Mouse (Mus musculus) heart, adult 2 months (tissue): ENCODE results near the gene Apeh. TPM values are rescaled to one million over a fixed set of nuclear protein-coding genes. Genes with fewer than 3 reads are reported as not detected.

Source experiments
- DNase-seq, 2 experiments: peaks; one replicate each; pipeline ENCODE4 v3.0.0; 2021
- H3K27ac ChIP-seq: fragments of 200-600 bp; 2 replicates; pipeline ENCODE4 v1.8.1; 2022
- H3K27me3 ChIP-seq: fragments of 200-500 bp; 2 replicates; pipeline ENCODE4 v1.6.1; 2012; ENCODE audit warnings: mild to moderate bottlenecking, low read length, inconsistent platforms, mixed read lengths; ENCODE audit not compliant: control insufficient read depth, insufficient read depth
- H3K36me3 ChIP-seq: fragments of 200-500 bp; 2 replicates; pipeline ENCODE4 v1.6.1; 2012; ENCODE audit warnings: low read length, inconsistent platforms; ENCODE audit not compliant: control insufficient read depth, insufficient read depth
- H3K4me1 ChIP-seq: fragments of 200-500 bp; 2 replicates; pipeline ENCODE4 v1.6.1; 2011; ENCODE audit warnings: low read length; ENCODE audit not compliant: control insufficient read depth, insufficient read depth
- H3K4me3 ChIP-seq: fragments of 200-600 bp; 2 replicates; pipeline ENCODE4 v1.8.1; 2022
- H3K79me2 ChIP-seq: fragments of 200-500 bp; replicated peaks from 2 replicates; pipeline ENCODE4 v1.6.1; 2012; ENCODE audit warnings: mild to moderate bottlenecking, inconsistent platforms, low read length, moderate library complexity, mixed read lengths; ENCODE audit not compliant: control insufficient read depth, insufficient read depth
- H3K9ac ChIP-seq: fragments of 200-500 bp; 2 replicates; pipeline ENCODE4 v1.6.1; 2012; ENCODE audit warnings: low read depth, mild to moderate bottlenecking, control low read depth, inconsistent platforms, low read length, mixed read lengths
- CTCF ChIP-seq: fragments of 200-600 bp; IDR thresholded peaks from 2 replicates; pipeline ENCODE4 v1.8.1; 2022; ENCODE audit warnings: antibody characterized with exemption, mild to moderate bottlenecking, moderate library complexity
- EP300 ChIP-seq: fragments of 200-500 bp; IDR thresholded peaks from 2 replicates; pipeline ENCODE4 v1.6.1; 2011; ENCODE audit warnings: low read depth, low read length, control low read depth; ENCODE audit not compliant: insufficient read depth
- POLR2A ChIP-seq: fragments of 200-500 bp; IDR thresholded peaks from 2 replicates; pipeline ENCODE4 v1.6.1; 2011; ENCODE audit warnings: mild to moderate bottlenecking, low read depth, low read length, control low read depth; ENCODE audit not compliant: insufficient read depth
- WGBS: fragments of 180-500 bp; shearing (Covaris S2); methylation state at CpG from one replicate; pipeline ENCODE4 v1.1.7; 2018; 5-methylcytosine and 5-hydroxymethylcytosine counted together
- intact Hi-C: fragments of 180-260 bp; cut with DNase I; formaldehyde crosslinking; loops from one replicate; pipeline ENCODE4 v1.15.1; 2025
- polyA plus RNA-seq: library from polyadenylated mRNA; depleted of rRNA; stranded (reverse); fragments of >200 nt; gene quantifications from 2 replicates; pipeline ENCODE4 v1.2.3, GENCODE M21; 2012
- total RNA-seq, 2 experiments: library from RNA; stranded (reverse); gene quantifications; 2 replicates each; pipeline ENCODE4 v1.2.3; 2021

The Apeh gene
- total and polyA plus RNA-seq, 3 experiments: 37.6 to 58.0 (median 39.3) TPM

- Histone ChIP-seq H3K4me3 (no peak overlapping the region), H3K9ac (no peak overlapping the region), H3K27me3 (no peaks in the 10 kb centered on the region), H3K4me1 (peaks cover 9% of the 10 kb centered on the region), H3K27ac (no peak overlapping the region), H3K79me2 (no peaks in the 10 kb centered on the region), H3K36me3 (no peaks in the 10 kb centered on the region)
- DNase-seq: peak; percentile 5 to 20
- intact Hi-C loops: loop anchor here (5.0 kb wide), 1 partner anchor 149 kb away; no protein-coding TSS in a partner anchor
- 88% methylated on average over 15 of the region's 15 CpGs for WGBS
- TF ChIP-seq POLR2A (no peak), CTCF (no peak), EP300 (no peak)
These were observed 43.0 kb downstream of the Apeh start for GRCm38 (mm10) chr9:108051184-108051930.

- Histone ChIP-seq H3K27me3 (no peaks in the 10 kb centered on the region), H3K79me2 (no peaks in the 10 kb centered on the region), H3K9ac (peak overlapping the region; percentile 78), H3K4me3 (peak overlapping the region; percentile 93), H3K36me3 (no peaks in the 10 kb centered on the region), H3K4me1 (peaks cover 9% of the 10 kb centered on the region), H3K27ac (peak overlapping the region; percentile 82)
- DNase-seq: peak; percentile 4 to 25
- intact Hi-C loops: loop anchor here (5.0 kb wide), 1 partner anchor 147 kb away; no protein-coding TSS in a partner anchor
- 31% methylated on average over 15 of the region's 15 CpGs for WGBS
- no peak for TF ChIP-seq POLR2A
- TF ChIP-seq CTCF: no peak
- TF ChIP-seq EP300: no peak
These were observed 44.7 kb downstream of the Apeh start for GRCm38 (mm10) chr9:108049561-108050251.

GRCm38 (mm10) chr9:108049016-108049455 lies 45.4 kb downstream of the Apeh start, which contains the start of gene Gmppb:
Gmppb (plus strand) TSS chr9:108049242.
- under 1% methylated on average over 36 of the region's 39 CpGs for WGBS
- H3K36me3 ChIP-seq: no peaks in the 10 kb centered on the region
- H3K27ac ChIP-seq: peak within 1 kb of the TSS; percentile 82
- peak; percentile 93 to 98 for DNase-seq
- no peaks in the 10 kb centered on the region for H3K79me2 ChIP-seq
- H3K4me1 ChIP-seq: peaks cover 9% of the 10 kb centered on the region
- peak within 1 kb of the TSS; percentile 93 for H3K4me3 ChIP-seq
- intact Hi-C loops: no loop called here
- 0 out of 2 replicates have a peak, but pooled peaks have one; percentile 27 for TF ChIP-seq EP300
- TF ChIP-seq POLR2A: peak; percentile 85
- 0 out of 2 replicates have a peak, but pooled peaks have one; percentile 8 for TF ChIP-seq CTCF
- H3K27me3 ChIP-seq: no peaks in the 10 kb centered on the region
- peak within 1 kb of the TSS; percentile 78 for H3K9ac ChIP-seq

- Histone ChIP-seq H3K4me3 (peak overlapping the region; percentile 93), H3K27ac (peak overlapping the region; percentile 63), H3K36me3 (no peaks in the 10 kb centered on the region), H3K9ac (peak overlapping the region; percentile 18; the same call in 1 of the 2 replicates), H3K4me1 (peaks cover 9% of the 10 kb centered on the region), H3K27me3 (no peaks in the 10 kb centered on the region), H3K79me2 (no peaks in the 10 kb centered on the region)
- intact Hi-C loops: no loop called here
- DNase-seq: no peak
- 2% methylated on average over 19 of the region's 19 CpGs for WGBS
- TF ChIP-seq CTCF: no peak
- TF ChIP-seq EP300: no peak
- TF ChIP-seq POLR2A: no peak
These were observed 45.8 kb downstream of the Apeh start for GRCm38 (mm10) chr9:108048566-108048955.

GRCm38 (mm10) chr9:108047601-108048565 lies 46.5 kb downstream of the Apeh start:
- DNase-seq: peak; percentile 6 to 20
- H3K27me3 ChIP-seq: no peaks in the 10 kb centered on the region
- TF ChIP-seq EP300: no peak
- TF ChIP-seq CTCF: no peak
- no peak for TF ChIP-seq POLR2A
- H3K27ac ChIP-seq: peak overlapping the region; percentile 63
- no peak overlapping the region for H3K9ac ChIP-seq
- intact Hi-C loops: no loop called here
- no peaks in the 10 kb centered on the region for H3K79me2 ChIP-seq
- peaks cover 6% of the 10 kb centered on the region for H3K4me1 ChIP-seq
- H3K36me3 ChIP-seq: no peaks in the 10 kb centered on the region
- peak overlapping the region; percentile 93 for H3K4me3 ChIP-seq
- WGBS: 42% methylated on average over 17 of the region's 17 CpGs
